Mouse (Mus musculus): ENCODE results near the gene Txndc5. TPM values are rescaled to one million over a fixed set of nuclear protein-coding genes. Genes with fewer than 3 reads are reported as not detected.
A peak's percentile ranks its signal among the peaks of the same experiment; 100 is the strongest.

Txndc5 gene
- polyA plus RNA-seq (2015; fragmentation: Nextera tagmentation; extraction: Ambion mirVana), result 82.2 and 89.0 TPM in 2 replicates

DNA sequence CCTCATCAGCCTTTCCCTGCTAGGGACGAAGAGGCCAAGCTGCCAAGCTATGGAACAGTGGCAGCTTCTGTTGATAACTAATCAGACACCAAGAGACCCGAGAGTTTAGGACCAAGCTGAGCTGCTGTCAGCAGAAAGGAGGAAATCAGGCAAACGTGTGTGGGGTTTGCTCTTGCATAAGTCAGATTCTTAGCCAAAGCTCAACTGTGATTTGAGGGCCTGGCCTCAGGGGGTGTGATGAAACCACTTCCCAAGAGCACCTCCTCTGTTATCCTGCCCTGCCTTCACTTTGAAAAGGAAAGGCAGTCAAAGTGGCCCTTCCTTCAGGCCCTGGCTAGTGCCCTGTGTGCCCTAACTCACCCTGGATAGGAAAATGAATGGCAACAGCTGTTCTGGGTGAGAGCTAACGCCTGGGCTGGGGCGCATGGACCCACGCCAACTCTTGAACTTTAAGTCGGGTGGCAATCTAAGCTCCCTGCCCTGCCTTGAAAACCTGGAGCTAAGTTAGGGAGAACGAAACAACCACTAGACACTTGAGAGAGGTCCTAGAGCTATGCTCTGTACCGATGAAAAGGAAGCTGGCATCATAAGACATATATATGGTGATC, at the start of gene Txndc5:
Txndc5 (minus strand) TSS at position 138 of the 608 bp plus-strand sequence.
- H3K4me1 ChIP-seq, result peaks cover 22% of the 10 kb centered on the region
- no peak; the same call in 1 of the 2 replicates for ATAC-seq (replicated peaks)
- 57% methylated on average over 9 of the region's 9 CpGs for WGBS
- no peaks in the 10 kb centered on the region for H3K27me3 ChIP-seq (replicated peaks)
- no peaks in the 10 kb centered on the region for H3K36me3 ChIP-seq (replicated peaks)
- peak within 1 kb of the TSS; percentile 85 for H3K27ac ChIP-seq
- H3K9ac ChIP-seq, result peak within 1 kb of the TSS; percentile 73
- peak within 1 kb of the TSS; percentile 92 for H3K4me3 ChIP-seq
- H3K4me2 ChIP-seq, result peak within 1 kb of the TSS; percentile 92
- no peaks in the 10 kb centered on the region for H3K9me3 ChIP-seq

DNA sequence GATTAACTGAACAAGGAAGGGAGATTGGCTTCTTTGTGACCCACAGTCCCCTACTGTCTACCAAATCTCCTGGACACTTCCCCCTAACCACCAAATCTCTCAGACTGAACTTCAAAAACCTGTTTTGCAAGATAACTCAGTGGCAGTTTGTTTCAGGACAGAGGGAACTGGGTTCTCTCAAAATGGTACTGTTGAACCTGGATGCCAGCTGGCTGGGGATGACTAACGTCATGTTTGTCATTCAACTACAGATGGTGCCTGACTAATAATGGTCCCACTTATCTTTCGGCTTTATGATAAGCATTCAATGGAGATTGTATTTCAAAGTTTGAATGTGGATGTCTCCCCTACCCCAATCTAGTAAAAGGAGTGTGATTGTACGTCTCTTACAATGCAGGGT, 46.0 kb upstream of the Txndc5 start:
- 83% methylated on average over 3 of the region's 3 CpGs for WGBS
- H3K4me3 ChIP-seq, result no peak overlapping the region
- H3K9ac ChIP-seq, result no peak overlapping the region
- no peaks in the 10 kb centered on the region for H3K9me3 ChIP-seq
- no peak overlapping the region for H3K4me2 ChIP-seq
- no peaks in the 10 kb centered on the region for H3K27me3 ChIP-seq (replicated peaks)
- H3K4me1 ChIP-seq, result no peaks in the 10 kb centered on the region
- H3K27ac ChIP-seq, result no peak overlapping the region
- no peaks in the 10 kb centered on the region for H3K36me3 ChIP-seq (replicated peaks)
- ATAC-seq (replicated peaks), result no peak

DNA sequence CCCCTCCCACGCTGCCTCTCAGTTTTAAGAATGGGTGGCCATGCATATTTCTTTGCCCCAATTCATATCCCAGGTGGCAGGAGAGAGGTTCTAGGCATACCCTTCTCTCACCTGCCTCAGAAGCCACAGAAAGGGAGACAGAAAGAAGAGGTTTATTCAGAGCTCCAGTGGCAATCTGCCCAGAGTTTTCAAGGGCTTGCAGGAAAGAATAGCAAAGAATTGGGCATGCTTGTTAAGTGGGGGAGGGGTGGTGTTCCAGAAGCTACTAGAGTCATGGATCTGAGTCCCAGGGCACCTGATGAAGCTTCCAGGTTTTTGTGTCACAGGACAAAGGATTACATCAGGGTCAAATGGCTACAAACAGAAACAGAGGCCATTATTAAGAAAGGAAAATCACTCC, 44.7 kb upstream of the Txndc5 start:
- WGBS, result 89% methylated on average over 1 of the region's 1 CpGs
- Histone ChIP-seq H3K36me3 (replicated peaks) (no peaks in the 10 kb centered on the region), H3K9me3 (no peaks in the 10 kb centered on the region), H3K27me3 (replicated peaks) (no peaks in the 10 kb centered on the region), H3K4me3 (no peak overlapping the region), H3K4me1 (no peaks in the 10 kb centered on the region), H3K27ac (no peak overlapping the region), H3K4me2 (no peak overlapping the region), H3K9ac (no peak overlapping the region)
- no peak for ATAC-seq (replicated peaks)

DNA sequence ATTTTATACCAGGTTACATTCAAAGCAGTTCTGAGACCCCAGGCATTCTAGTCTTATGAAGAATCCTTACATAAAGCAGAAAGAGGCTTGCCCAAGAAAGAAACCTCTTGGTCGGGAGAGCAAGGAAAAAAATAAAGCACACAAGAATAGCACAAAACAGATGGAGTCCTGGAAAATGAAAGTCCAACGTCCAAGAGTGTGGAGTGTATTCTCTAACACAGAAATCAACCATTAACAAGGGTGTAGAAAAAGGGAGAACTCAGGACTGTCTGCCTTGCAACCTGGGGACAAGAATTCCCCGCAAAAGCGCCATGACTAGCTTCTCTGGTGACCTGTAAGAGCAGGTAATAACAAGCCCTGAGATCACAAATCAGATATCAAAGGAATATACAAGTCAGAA, 36.6 kb upstream of the Txndc5 start:
- ATAC-seq (replicated peaks), result no peak
- WGBS, result 83% methylated on average over 4 of the region's 4 CpGs
- no peak overlapping the region for H3K4me2 ChIP-seq
- H3K27me3 ChIP-seq (replicated peaks), result no peaks in the 10 kb centered on the region
- no peak overlapping the region for H3K27ac ChIP-seq
- H3K36me3 ChIP-seq (replicated peaks), result no peaks in the 10 kb centered on the region
- no peak overlapping the region for H3K4me3 ChIP-seq
- no peaks in the 10 kb centered on the region for H3K9me3 ChIP-seq
- H3K4me1 ChIP-seq, result no peaks in the 10 kb centered on the region
- H3K9ac ChIP-seq, result no peak overlapping the region

DNA sequence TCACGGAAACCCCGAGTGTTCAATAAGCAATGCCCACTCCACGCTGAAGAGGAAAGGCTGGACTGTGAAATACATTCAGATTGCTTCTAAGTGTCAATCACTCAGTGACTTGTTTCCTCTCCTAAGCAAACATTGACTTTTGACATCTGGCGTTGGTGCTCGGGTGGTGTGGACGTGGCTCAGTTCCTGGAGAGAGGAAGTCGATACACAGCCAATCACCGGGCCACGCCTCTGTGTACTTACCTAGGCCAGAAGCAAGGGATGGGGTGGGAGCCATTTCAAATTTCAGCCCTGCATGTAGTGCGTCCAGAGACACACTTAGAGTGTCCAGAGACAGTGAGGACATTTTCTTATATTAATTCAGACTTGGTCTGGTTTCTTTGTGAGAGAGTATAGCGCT, 26.0 kb upstream of the Txndc5 start:
- no peak for ATAC-seq (replicated peaks)

DNA sequence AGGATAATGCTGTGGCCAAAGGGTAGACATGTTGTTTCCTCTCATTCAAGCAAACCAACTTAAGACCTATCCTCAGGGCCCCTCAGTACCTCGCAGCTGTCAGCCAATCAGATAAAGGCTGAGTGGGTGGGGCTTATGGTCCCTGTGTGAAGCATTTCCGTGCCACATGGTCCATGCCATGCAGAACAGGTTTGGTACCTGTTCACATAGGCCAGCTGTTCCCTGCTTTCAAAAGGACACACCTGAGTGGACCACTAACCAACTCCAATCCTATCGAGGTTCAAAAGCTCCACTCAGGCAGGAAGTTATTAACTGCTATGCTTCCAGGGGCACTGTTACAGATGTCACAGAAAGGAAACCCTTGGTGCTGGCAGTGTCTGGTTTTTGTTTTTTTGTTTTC, 25.6 kb upstream of the Txndc5 start:
- H3K36me3 ChIP-seq (replicated peaks), result no peaks in the 10 kb centered on the region
- ATAC-seq (replicated peaks), result no peak
- no peaks in the 10 kb centered on the region for H3K9me3 ChIP-seq
- H3K4me2 ChIP-seq, result no peak overlapping the region
- H3K9ac ChIP-seq, result no peak overlapping the region
- H3K27ac ChIP-seq, result no peak overlapping the region
- 76% methylated on average over 3 of the region's 3 CpGs for WGBS
- no peak overlapping the region for H3K4me3 ChIP-seq
- no peaks in the 10 kb centered on the region for H3K27me3 ChIP-seq (replicated peaks)
- H3K4me1 ChIP-seq, result no peaks in the 10 kb centered on the region

More for the DNA sequence above, 26.0 kb upstream of the Txndc5 start:
- Histone ChIP-seq H3K9me3 (no peaks in the 10 kb centered on the region), H3K27ac (no peak overlapping the region), H3K4me1 (no peaks in the 10 kb centered on the region), H3K9ac (no peak overlapping the region), H3K4me2 (no peak overlapping the region), H3K4me3 (no peak overlapping the region), H3K27me3 (replicated peaks) (no peaks in the 10 kb centered on the region), H3K36me3 (replicated peaks) (no peaks in the 10 kb centered on the region)
- WGBS, result 85% methylated on average over 11 of the region's 11 CpGs

DNA sequence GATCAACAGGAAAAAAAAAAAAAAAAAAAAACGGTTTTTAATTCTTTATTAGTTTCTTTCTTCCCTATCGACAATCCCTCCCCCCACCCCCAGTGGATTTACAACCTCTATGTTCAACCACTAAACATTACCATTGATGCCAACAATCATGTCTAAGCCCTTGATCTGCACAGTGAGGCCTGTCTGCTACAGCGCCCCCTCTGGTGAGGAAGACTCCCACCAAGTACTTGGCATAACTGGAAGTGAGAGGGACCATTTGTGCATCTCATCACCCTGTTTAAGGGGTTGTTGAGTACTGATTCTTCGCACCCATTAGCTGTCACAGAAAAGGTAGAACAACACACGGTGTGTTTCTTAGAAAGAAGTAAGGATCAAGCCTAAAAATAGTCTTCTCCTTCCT, 20.1 kb upstream of the Txndc5 start:
- no peak overlapping the region for H3K27ac ChIP-seq
- WGBS, result 78% methylated on average over 5 of the region's 5 CpGs
- no peaks in the 10 kb centered on the region for H3K27me3 ChIP-seq (replicated peaks)
- H3K36me3 ChIP-seq (replicated peaks), result no peaks in the 10 kb centered on the region
- H3K9me3 ChIP-seq, result no peaks in the 10 kb centered on the region
- no peaks in the 10 kb centered on the region for H3K4me1 ChIP-seq
- no peak for ATAC-seq (replicated peaks)
- no peak overlapping the region for H3K9ac ChIP-seq
- H3K4me3 ChIP-seq, result no peak overlapping the region
- H3K4me2 ChIP-seq, result no peak overlapping the region

DNA sequence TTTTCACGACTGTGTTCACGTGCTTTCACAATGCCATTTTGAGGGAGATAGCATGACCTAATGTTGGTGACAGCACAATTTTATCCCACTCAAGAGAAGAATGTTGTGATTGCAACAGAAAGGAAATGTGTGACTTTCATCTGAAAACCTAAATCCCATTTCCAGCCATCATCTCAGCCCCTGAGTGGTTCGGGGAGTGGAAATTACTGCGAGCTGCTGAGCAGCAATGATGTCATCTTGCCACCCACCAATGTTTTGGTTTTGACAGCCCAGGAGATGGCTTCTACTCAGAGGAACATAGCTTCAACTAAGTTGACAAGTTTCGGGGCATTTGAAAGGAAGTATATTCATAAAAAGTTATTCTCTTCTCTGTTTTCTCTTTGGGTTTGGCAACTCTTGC, 19.1 kb upstream of the Txndc5 start:
- no peaks in the 10 kb centered on the region for H3K36me3 ChIP-seq (replicated peaks)
- no peak overlapping the region for H3K9ac ChIP-seq
- no peak overlapping the region for H3K27ac ChIP-seq
- no peaks in the 10 kb centered on the region for H3K27me3 ChIP-seq (replicated peaks)
- 92% methylated on average over 5 of the region's 5 CpGs for WGBS
- H3K9me3 ChIP-seq, result no peaks in the 10 kb centered on the region
- no peaks in the 10 kb centered on the region for H3K4me1 ChIP-seq
- no peak for ATAC-seq (replicated peaks)
- H3K4me2 ChIP-seq, result no peak overlapping the region
- no peak overlapping the region for H3K4me3 ChIP-seq

DNA sequence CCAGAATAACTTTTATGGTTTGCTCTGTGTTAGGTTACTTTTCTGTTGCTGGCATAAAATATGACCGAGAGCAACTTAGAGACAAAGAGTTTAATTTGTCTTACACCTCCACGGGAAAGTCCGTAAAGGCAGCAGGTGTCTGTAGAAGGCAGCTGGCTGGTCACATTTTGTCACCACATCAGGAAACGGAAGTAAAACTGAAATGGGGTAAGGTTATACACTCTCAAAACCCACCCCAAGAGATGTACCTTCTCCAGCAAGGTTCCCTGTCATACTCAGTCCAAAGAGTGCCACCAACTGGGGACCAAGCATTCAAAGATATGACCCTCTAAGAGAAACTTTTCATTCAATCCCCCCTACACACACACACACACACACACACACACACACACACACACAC, 18.1 kb upstream of the Txndc5 start:
- Histone ChIP-seq H3K36me3 (replicated peaks) (no peaks in the 10 kb centered on the region), H3K9me3 (no peaks in the 10 kb centered on the region), H3K4me3 (no peak overlapping the region), H3K4me2 (no peak overlapping the region), H3K4me1 (no peaks in the 10 kb centered on the region), H3K27ac (no peak overlapping the region), H3K9ac (no peak overlapping the region), H3K27me3 (replicated peaks) (no peaks in the 10 kb centered on the region)
- 90% methylated on average over 4 of the region's 4 CpGs for WGBS
- no peak for ATAC-seq (replicated peaks)

DNA sequence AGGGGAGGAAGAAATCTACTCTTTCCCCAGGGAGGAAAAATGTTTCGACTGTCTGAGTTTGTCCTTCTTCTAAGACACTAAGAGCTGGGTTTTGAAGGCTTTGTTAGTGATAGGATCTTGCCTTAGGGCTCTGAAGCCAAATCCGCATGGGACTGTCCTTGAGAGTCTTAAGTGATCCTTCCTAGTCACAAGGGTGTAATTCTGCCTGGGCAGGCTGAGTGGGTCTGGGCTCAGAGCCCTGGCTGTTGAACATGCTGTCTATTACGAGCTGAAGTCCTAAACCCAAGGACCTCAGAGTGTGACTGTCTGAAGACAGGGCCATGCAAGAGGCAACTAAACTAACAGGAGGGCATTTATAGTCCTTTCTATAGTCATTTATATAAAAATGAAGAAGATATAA, 16.8 kb upstream of the Txndc5 start:
- Histone ChIP-seq H3K27ac (no peak overlapping the region), H3K9ac (no peak overlapping the region), H3K4me2 (no peak overlapping the region), H3K27me3 (replicated peaks) (no peaks in the 10 kb centered on the region), H3K9me3 (no peaks in the 10 kb centered on the region), H3K36me3 (replicated peaks) (no peaks in the 10 kb centered on the region), H3K4me1 (no peaks in the 10 kb centered on the region), H3K4me3 (no peak overlapping the region)
- WGBS, result 73% methylated on average over 3 of the region's 3 CpGs
- ATAC-seq (replicated peaks), result no peak

DNA sequence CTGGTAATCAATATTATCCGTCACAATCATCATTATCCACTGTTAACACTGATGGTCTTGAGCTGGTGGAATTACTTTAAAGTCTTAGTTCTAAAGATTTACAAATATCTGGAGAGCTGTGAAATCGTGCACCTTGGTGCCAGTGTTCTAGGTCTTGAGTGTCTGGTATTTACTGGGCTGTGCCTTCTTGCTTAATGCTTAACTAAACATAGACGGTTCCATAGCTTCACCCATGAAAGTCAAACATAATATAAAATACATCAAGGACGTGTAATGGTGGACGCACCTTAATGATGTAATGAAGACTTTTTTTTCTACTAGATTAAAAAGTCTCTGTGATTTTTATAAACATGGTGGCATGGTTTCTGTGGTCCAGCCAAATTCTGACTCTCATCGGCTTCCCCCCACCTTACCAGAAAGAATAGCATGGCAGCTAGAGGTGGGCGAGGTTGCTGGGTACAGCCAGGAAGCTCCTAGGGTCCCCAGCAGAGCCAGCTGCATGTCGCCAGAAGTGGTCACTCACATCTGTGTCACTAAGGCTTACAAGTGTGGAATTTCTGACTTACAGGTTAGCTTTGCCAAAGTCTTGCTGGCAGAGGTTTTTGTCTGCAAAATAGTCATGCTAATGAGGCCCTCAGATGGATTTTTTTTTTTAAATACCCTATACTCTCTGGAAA, 16.3 kb upstream of the Txndc5 start:
- Histone ChIP-seq H3K9me3 (no peaks in the 10 kb centered on the region), H3K9ac (no peak overlapping the region), H3K4me1 (no peaks in the 10 kb centered on the region), H3K27ac (no peak overlapping the region), H3K36me3 (replicated peaks) (no peaks in the 10 kb centered on the region), H3K4me2 (no peak overlapping the region), H3K4me3 (no peak overlapping the region), H3K27me3 (replicated peaks) (no peaks in the 10 kb centered on the region)
- ATAC-seq (replicated peaks), result no peak
- 86% methylated on average over 8 of the region's 8 CpGs for WGBS

DNA sequence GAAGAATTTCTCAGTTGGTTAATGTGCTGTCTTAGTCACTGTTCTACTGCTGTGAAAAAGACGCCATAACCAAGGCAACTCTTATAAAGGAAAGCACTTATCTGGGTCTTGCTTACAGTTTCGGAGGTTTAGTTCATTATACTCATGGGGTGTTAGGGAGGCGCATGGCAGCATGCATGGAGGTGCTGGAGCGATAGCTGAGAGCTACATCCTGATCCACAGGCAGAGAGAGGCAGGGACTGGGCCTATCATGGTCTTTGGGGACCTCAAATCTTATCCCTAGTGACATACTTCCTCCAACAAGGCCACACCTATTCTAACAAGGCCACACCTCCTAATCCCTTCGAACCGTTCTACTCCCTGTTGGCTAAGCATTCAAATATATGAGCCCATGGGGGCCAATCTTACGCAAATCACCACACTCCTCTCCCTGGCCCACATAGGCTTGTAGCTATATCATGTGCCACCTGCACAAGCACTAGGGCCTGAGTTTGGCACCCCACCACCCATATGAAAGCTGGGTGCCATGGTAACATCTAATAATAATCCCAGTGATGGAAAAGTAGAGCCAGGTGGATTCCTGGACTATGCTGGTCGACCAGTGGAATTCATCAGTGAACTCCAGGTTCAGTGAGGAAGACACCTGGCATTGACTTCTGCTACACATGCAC, 15.0 kb upstream of the Txndc5 start:
- H3K4me3 ChIP-seq, result no peak overlapping the region
- H3K4me2 ChIP-seq, result no peak overlapping the region
- no peak overlapping the region for H3K9ac ChIP-seq
- no peaks in the 10 kb centered on the region for H3K36me3 ChIP-seq (replicated peaks)
- no peak for ATAC-seq (replicated peaks)
- no peak overlapping the region for H3K27ac ChIP-seq
- H3K9me3 ChIP-seq, result no peaks in the 10 kb centered on the region
- H3K4me1 ChIP-seq, result no peaks in the 10 kb centered on the region
- H3K27me3 ChIP-seq (replicated peaks), result no peaks in the 10 kb centered on the region
- WGBS, result 68% methylated on average over 8 of the region's 8 CpGs

All from midbrain, embryonic 15.5 days (tissue).